Mouse (Mus musculus): ENCODE measurements at regions not wholly inside any gene's neighbourhood (a gene's known extent, or its start where the extent isn't known, plus 50 kb on each side); places are given as distances from the start of the nearest gene placed in this dataset.
A peak's percentile ranks its signal among the peaks of the same experiment; 100 is the strongest.

DNA sequence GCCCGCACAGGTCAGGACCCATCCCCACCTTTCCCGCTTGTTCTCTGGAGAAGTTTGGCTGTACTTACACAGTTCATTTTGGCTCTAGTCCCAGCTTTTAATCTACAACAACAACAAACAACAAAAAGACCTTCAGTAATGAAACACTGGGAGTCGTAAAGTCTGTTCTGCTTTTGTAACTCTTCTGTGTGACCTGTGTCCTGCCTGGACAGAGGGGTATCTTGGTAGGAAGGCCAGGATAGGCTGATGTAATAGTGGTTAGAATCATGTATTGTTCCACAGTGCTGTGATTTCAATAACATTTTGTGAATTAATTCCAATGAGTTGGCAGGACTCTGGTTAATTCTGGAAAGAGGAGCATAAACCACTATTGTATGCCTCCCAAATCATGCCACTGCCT, 136.9 kb downstream of the Barhl2 start:
- DNase-seq (ENCODE audit: low spot score in 2 of 2): no peak

DNA sequence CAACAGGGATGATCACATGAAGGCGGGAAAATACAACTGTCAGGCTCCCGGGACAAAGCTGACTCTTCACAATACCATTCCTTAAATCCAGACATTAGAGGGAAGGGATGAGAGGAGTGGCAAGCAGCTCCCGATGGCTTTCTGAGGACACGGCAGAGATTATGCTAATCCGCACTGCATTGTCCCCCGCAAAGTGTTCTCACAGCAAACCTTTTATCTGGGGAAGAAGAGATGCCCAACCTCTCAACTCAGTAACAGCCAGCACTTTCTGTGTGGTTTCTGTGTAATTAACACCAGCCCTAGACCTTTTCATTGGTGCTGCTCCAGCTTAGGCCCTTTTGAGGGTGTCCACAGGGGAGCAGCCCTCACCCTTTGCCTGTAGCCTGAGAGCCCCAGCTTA, 137.9 kb downstream of the Barhl2 start:
- DNase-seq (ENCODE audit: low spot score in 2 of 2): no peak

DNA sequence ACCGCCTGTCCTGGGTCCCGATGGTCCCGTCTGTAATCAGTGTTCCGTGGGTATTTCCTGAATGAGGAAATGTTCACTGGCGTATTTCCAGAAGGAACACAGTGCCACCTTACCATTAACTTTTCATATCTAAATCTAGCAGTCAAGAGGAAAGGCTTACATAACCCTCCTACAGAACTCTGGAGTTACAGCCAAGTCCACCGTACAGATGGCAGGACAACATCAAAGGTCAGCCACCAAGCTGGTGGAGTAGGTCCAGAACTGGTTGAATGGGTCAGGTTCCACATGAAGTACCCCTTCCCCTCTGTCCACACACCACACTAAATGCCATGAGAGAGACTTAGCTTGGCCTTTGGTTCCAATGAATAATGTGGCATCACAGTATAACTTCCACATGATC, 139.7 kb downstream of the Barhl2 start:
- no peak for DNase-seq (ENCODE audit: low spot score in 2 of 2)

DNA sequence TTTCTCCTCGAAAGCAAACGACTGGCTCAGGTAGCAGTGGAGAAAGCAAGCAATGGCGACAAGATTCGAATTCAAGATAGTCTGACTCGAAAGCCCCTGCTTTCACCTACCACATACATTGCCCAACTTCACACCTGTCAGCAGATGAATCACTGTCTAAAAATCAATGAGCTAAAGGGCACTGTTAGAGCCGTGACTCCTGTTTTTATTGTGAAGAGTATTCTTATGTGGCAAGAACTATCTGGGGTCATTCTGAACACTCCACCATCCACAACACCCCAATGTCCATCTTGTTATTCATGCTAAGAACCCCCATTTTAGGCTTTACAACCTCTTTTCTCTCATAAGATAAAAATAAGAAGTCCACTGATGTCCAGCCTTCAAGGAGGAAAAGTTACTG, 144.1 kb downstream of the Barhl2 start:
- DNase-seq (ENCODE audit: low spot score in 2 of 2): no peak

DNA sequence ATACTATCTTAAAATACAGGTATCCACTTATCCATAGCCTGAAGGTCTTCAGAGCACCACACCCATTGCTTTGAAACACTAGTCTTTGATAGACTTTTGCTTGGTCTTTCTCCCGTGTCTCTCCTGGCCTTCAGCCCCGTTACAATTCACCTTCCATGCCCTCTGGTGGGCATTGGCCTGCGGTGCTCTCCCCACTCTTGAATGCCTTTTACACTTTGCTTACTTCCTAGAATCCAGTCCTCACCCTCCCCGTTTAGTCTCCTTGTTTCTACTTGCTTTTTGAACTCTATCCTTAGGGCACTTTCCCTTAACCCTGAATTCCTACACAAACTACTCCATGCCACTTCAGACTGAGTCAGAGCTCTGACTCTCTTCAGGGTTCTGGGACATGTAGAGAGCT, 156.6 kb downstream of the Barhl2 start:
- no peak for DNase-seq (ENCODE audit: low spot score in 2 of 2)

DNA sequence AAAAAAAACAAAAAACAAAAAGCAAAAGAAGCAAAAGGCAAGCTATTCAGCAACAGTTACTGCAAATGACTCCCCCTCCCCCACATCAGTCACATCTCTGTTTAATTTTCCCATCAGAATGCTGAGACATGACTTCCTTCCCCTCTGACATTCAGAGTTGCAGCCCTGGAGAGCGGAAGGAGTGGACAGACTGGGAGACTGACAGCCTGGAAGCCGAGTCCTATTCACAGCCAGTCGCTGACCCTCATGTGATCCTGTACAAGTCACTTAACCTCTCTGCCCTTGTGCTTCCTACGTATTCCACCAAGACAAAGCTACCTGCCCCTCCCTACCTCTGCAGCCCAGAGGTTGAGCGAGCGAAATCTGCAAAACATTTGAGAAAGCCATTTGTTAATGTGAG, 161.2 kb downstream of the Barhl2 start:
- DNase-seq (ENCODE audit: low spot score in 2 of 2): no peak

GRCm38 (mm10) chr5:106295993-106296392, 162.0 kb downstream of the Barhl2 start:
- no peak for DNase-seq (ENCODE audit: low spot score in 2 of 2)

GRCm38 (mm10) chr5:106295538-106295937, 162.4 kb downstream of the Barhl2 start:
- no peak for DNase-seq (ENCODE audit: low spot score in 2 of 2)

DNA sequence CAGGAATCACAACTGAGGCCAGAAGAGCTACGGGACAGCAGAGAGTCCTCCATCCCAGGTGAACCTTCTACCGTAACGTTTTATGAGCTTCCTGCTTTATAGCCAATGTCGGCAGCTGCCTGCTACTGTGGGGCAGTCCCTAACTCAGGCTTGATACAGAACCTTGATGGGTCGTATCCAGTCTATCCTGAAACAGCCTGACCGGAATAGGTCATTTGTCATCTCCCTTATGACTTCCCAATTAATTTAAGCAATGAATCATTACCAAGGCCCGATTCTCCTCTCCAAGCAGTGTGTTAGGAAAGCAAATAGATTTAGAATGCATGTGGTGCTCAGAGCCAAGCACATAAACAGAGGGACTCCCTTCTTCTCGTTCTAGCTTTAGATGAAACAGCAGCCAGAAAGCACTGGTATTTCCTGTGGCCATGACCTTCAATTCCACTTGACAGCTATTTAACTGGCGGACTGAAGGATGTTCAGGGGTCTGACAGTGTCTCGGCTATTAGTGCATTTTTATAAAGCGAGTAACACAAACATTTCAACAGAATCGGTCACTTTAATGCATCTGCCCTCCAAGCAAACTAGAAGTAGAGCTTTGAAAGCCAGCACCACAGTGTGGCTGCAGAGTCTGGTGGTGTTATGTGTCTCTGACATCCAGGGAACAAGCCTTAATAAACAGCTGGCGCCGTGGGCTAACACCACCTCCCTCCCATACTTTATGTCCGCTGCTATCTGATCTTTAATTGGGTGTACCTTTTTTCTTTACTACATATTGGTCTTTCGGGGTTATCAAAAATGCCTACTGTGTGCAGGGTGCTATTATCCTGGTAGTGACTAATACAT, 165.4 kb downstream of the Barhl2 start:
- no peak for DNase-seq (ENCODE audit: low spot score in 2 of 2)

DNA sequence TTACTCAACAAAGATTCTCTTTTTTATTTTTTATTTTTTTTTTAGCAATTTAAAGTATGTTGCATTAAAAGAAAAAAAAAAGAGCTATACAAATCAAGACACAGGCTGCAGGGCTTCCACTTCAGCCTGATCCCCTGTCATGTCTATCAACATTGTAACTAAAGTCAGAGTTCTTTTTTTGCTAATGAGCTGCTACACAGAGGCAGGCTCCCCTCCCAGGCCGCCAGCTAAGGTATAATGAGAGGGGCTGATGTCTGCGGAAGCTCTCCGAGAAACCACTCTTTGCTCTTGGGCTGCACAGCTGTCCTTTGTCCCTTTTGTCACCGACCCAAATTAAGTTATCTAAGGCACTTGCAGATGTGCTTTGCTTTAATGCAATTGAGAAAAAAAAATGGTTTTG, 172.8 kb downstream of the Barhl2 start:
- no peak for DNase-seq (ENCODE audit: low spot score in 2 of 2)

GRCm38 (mm10) chr5:106284731-106285130, 173.2 kb downstream of the Barhl2 start:
- DNase-seq (ENCODE audit: low spot score in 2 of 2): no peak

DNA sequence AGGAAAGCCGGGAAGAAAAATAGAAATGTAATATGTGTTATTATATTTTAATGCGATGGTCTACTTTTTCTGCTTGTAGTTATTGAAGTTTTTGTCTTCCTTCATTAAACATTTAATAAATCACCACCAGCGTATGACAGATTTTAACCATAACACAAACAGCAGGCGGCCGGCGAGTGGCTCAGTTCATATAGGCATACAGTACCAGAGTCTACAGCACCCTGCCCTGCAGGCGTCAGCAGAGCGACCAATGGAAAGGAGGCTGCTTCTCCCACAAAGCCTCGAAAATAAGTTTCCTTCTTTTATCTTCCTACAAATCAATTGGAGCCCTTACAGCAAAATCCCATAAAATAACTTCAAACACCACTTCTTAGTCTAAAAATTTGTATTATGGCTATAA, 175.3 kb downstream of the Barhl2 start:
- DNase-seq (ENCODE audit: low spot score in 2 of 2): no peak

- no peak for DNase-seq (ENCODE audit: low spot score in 2 of 2)
Measured at GRCm38 (mm10) chr5:106277786-106278185, 180.2 kb downstream of the Barhl2 start.

DNA sequence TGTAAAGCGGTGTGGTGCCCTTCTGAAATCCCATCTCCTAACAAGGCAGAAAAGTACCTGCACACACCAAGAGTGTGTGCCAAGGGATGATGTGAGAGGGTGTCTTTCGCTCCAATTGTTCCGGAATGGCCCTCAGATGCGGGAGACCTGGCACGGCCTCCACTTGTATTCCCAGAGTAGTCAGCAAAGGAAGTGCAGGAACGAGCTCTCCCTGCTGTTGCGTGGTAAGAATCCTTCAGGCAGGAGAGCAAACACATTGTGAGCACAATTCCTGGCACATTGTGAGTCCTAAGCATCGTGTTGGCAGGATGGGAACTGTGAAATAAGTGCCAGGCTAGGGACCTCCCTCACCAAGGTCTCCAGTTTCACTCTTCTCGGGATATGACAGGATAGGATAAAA, 180.7 kb downstream of the Barhl2 start:
- DNase-seq (ENCODE audit: low spot score in 2 of 2): no peak

GRCm38 (mm10) chr5:106276186-106276585, 181.8 kb downstream of the Barhl2 start:
- peak in 1 of 2 experiments; percentile 10 for DNase-seq (ENCODE audit: low spot score in 2 of 2)

GRCm38 (mm10) chr5:106274617-106275016, 183.3 kb downstream of the Barhl2 start:
- no peak for DNase-seq (ENCODE audit: low spot score in 2 of 2)

- no peak for DNase-seq (ENCODE audit: low spot score in 2 of 2)
Measured at GRCm38 (mm10) chr5:106264536-106264935, 193.4 kb downstream of the Barhl2 start.

DNA sequence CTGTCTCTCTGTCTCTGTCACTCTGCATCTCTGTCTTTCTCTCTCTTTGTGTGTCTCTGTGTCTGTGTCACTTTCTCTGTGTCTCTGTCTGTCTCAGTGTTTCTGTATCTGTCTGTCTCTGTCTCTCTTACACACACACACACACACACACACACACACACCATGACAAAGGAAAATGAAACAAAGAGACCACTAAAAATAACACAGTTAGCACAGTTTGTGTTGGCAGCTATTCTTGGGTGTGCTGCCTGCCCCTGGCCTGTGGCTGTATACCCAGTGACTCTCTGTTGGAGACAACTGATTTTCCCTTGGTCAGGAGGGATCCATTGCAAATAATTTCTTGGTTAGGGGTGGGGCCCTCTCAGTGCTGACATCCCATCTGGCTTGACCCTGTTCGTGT, 200.8 kb downstream of the Barhl2 start:
- no peak for DNase-seq (ENCODE audit: low spot score in 2 of 2)

DNA sequence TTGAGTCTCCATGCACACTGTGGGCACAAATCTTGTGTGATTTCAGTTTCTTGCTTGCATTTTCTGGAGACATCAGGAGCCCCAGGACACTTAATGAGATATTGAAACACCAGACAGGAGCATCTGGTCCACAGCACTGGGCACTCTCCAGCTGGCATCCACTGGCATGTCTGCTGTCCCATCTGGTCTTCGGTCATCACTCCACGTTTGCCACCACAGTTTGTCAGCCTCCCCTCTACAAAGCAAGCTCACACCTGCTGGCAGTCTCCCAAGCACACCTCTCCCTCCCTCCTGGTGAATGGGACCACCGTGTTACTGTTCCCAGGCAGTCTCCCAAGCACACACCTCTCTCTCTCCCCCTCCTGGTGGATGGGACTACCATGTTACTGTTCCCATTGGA, 228.8 kb downstream of the Barhl2 start:
- DNase-seq (ENCODE audit: low spot score in 2 of 2): no peak

- DNase-seq (ENCODE audit: low spot score in 2 of 2): no peak
Measured at GRCm38 (mm10) chr5:106224141-106224540, 233.8 kb downstream of the Barhl2 start.

DNA sequence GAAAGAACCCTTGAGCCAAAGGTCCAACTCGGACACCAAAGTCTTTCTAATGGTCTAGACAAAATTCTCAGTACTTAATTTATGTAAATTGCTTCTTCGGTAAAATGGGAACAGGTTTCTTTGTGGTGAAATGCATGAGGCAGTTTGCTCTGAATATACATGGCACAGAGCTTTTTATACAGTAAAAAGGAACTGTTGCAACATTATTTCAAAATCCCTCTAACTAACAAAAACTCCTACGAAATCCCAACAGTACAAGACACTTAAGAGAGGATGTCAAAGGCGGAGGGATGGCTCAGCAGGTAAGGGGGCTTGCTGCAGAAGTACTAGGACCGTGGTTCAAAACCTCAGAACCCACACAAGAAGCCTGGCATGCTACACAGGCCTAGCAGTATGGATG, 248.4 kb downstream of the Barhl2 start:
- DNase-seq (ENCODE audit: low spot score in 2 of 2): no peak

GRCm38 (mm10) chr5:106207706-106208105, 250.3 kb downstream of the Barhl2 start:
- DNase-seq (ENCODE audit: low spot score in 2 of 2): no peak

DNA sequence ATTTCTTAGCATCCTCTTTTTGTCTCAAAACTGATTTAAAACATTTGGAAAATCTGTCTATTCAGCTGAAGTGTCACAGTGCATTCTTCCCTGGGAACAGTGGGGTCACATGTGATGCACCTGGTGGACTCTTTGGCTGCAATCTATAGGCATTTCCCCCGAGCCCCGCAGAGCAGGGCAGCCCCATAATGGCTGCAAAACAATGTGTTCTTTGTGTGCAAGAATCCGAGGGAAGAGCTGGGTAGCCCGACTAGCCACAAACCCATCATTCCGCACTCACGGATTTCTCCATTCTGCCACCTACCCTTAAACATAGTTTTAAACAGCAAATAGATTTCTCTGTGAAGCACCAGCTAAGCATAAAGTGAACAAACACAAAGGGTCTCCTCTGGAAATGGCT, 252.2 kb downstream of the Barhl2 start:
- no peak for DNase-seq (ENCODE audit: low spot score in 2 of 2)

- peak; percentile 28 to 32 for DNase-seq (ENCODE audit: low spot score in 2 of 2)
Measured at GRCm38 (mm10) chr5:106200631-106201030, 257.3 kb downstream of the Barhl2 start.
